Mouse (Mus musculus): ENCODE measurements around the gene Gm20388.

The Gm20388 gene

GRCm38 (mm10) chr8:120335262-120336086 is 424.8 kb downstream of the Gm20388 start:
- DNase-seq (ENCODE audit: low spot score in 2 of 2): peak; percentile 63 to 81

- DNase-seq (ENCODE audit: low spot score in 2 of 2): no peak
Observed at GRCm38 (mm10) chr8:120336087-120336380, 425.4 kb downstream of the Gm20388 start.

- no peak for DNase-seq (ENCODE audit: low spot score in 2 of 2)
Observed at GRCm38 (mm10) chr8:120336909-120337555, 426.4 kb downstream of the Gm20388 start.

GRCm38 (mm10) chr8:120337627-120338026 is 427.0 kb downstream of the Gm20388 start:
- DNase-seq (ENCODE audit: low spot score in 2 of 2): no peak

GRCm38 (mm10) chr8:120338678-120339077 is 428.0 kb downstream of the Gm20388 start:
- no peak for DNase-seq (ENCODE audit: low spot score in 2 of 2)

GRCm38 (mm10) chr8:120339743-120340142 is 429.1 kb downstream of the Gm20388 start:
- no peak for DNase-seq (ENCODE audit: low spot score in 2 of 2)

- no peak for DNase-seq (ENCODE audit: low spot score in 2 of 2)
Observed at GRCm38 (mm10) chr8:120341124-120341523, 430.5 kb downstream of the Gm20388 start.

- DNase-seq (ENCODE audit: low spot score in 2 of 2): no peak
Observed at GRCm38 (mm10) chr8:120342847-120343548, 432.4 kb downstream of the Gm20388 start.

- no peak for DNase-seq (ENCODE audit: low spot score in 2 of 2)
Observed at GRCm38 (mm10) chr8:120343582-120343981, 432.9 kb downstream of the Gm20388 start.

- DNase-seq (ENCODE audit: low spot score in 2 of 2): no peak
Observed at GRCm38 (mm10) chr8:120344166-120344565, 433.5 kb downstream of the Gm20388 start.

- no peak for DNase-seq (ENCODE audit: low spot score in 2 of 2)
Observed at GRCm38 (mm10) chr8:120344583-120344982, 433.9 kb downstream of the Gm20388 start.

- DNase-seq (ENCODE audit: low spot score in 2 of 2): no peak
Observed at GRCm38 (mm10) chr8:120347734-120348341, 437.2 kb downstream of the Gm20388 start.

GRCm38 (mm10) chr8:120348922-120349321 is 438.3 kb downstream of the Gm20388 start:
- DNase-seq (ENCODE audit: low spot score in 2 of 2): no peak

GRCm38 (mm10) chr8:120351332-120352071 is 440.9 kb downstream of the Gm20388 start:
- DNase-seq (ENCODE audit: low spot score in 2 of 2): no peak

GRCm38 (mm10) chr8:120352096-120352495 is 441.5 kb downstream of the Gm20388 start:
- DNase-seq (ENCODE audit: low spot score in 2 of 2): no peak

GRCm38 (mm10) chr8:120356067-120356466 is 445.4 kb downstream of the Gm20388 start:
- no peak for DNase-seq (ENCODE audit: low spot score in 2 of 2)

- no peak for DNase-seq (ENCODE audit: low spot score in 2 of 2)
Observed at GRCm38 (mm10) chr8:120357504-120357903, 446.9 kb downstream of the Gm20388 start.

- no peak for DNase-seq (ENCODE audit: low spot score in 2 of 2)
Observed at GRCm38 (mm10) chr8:120361301-120361700, 450.7 kb downstream of the Gm20388 start.

- peak; percentile 62 to 83 for DNase-seq (ENCODE audit: low spot score in 2 of 2)
Observed at GRCm38 (mm10) chr8:120363552-120364071, 453.0 kb downstream of the Gm20388 start.

GRCm38 (mm10) chr8:120364093-120364725 is 453.6 kb downstream of the Gm20388 start:
- DNase-seq (ENCODE audit: low spot score in 2 of 2): peak; percentile 71 to 89

- no peak for DNase-seq (ENCODE audit: low spot score in 2 of 2)
Observed at GRCm38 (mm10) chr8:120366840-120367239, 456.2 kb downstream of the Gm20388 start.
